Mouse (Mus musculus) E14TG2a.4 (cell line): Measurements from ENCODE around the gene Dact3.
A peak's percentile ranks its signal among the peaks of the same experiment; 100 is the strongest.

ENCODE experiments used
- H3K27me3 ChIP-seq: 2 replicates; pipeline ENCODE4 v1.6.1; 2014; ENCODE audit warnings: low read length, control low read depth; ENCODE audit not compliant: insufficient read depth
- H3K36me3 ChIP-seq: 2 replicates; pipeline ENCODE4 v1.6.1; 2014; ENCODE audit warnings: low read length, control low read depth; ENCODE audit not compliant: insufficient read depth
- H3K4me1 ChIP-seq: replicated peaks from 2 replicates; pipeline ENCODE4 v1.6.1; 2014; ENCODE audit warnings: low read depth, low read length, control low read depth
- H3K4me3 ChIP-seq: replicated peaks from 2 replicates; pipeline ENCODE4 v1.5.1; 2014; ENCODE audit warnings: mild to moderate bottlenecking, low read length
- H3K9me3 ChIP-seq: 2 replicates; pipeline ENCODE4 v1.6.1; 2014; ENCODE audit warnings: low read length, control low read depth
- CTCF ChIP-seq: conservative IDR thresholded peaks from 2 replicates; pipeline ENCODE4 v1.5.1; 2014; ENCODE audit warnings: low read length
- NANOG ChIP-seq: IDR thresholded peaks from 2 replicates; pipeline ENCODE4 v1.6.1; 2014; ENCODE audit warnings: borderline replicate concordance, low read length, mixed read lengths
- POU5F1 ChIP-seq: IDR thresholded peaks from 2 replicates; pipeline ENCODE4 v1.6.1; 2014; ENCODE audit warnings: low read length, borderline replicate concordance

The Dact3 gene

DNA sequence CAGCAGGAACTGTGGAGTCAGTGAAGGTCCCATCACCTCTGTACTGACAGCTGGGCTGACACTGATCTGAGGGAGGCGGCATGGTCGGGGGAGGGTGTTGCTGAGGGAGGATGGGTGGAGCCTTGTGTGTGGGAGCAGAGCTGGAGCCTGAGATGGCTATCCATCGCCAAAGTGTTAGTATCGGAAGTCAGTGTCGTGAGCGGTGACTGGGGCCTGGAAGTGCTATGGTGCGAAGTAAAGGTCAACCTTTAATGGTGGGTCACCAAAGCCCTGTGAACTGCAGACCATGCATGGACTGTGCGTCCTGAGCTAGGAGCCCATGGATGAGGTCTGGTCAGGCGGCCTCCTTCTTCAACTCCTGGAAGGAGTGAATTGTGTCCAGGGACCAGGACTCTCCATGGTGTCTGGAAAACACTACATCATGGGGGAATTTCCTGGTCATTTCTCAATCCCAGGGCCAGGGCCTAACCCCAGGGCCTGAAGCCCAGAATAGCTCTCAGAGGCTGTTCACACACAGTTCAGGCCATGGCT lies 30.4 kb downstream of the Dact3 start:
- Histone ChIP-seq H3K4me3 (no peak overlapping the region), H3K4me1 (peaks cover 76% of the 10 kb centered on the region), H3K27me3 (peaks cover 47% of the 10 kb centered on the region), H3K36me3 (no peaks in the 10 kb centered on the region), H3K9me3 (no peaks in the 10 kb centered on the region)
- TF ChIP-seq NANOG = no peak
- no peak for TF ChIP-seq POU5F1
- TF ChIP-seq CTCF = no peak

DNA sequence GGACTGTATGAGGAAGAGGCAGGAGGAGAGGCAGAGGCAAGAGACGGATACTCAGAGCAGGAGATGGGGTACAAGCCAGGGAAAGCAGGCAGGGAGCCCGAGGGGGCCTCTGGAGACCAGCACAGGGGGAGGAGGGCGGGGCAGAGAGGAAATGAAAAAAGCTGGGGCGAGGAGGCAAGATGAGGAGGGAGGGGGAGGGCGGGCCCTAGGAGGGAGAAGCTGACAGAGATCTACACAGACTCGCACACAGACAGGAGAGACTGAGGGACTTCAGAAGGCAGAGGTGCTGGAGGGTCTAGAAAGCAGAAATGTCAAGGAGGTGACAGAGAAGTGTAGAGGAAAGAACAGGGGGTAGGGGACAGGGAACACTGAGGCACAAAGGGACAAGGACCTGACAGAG lies 31.2 kb downstream of the Dact3 start, which contains the start of gene Ptgir:
Ptgir (plus strand) TSS at position 210 of the 400 bp plus-strand sequence.
- peaks cover 69% of the 10 kb centered on the region for H3K4me1 ChIP-seq
- no peaks in the 10 kb centered on the region for H3K9me3 ChIP-seq
- peak within 1 kb of the TSS; percentile 67 for H3K4me3 ChIP-seq
- peaks cover 47% of the 10 kb centered on the region for H3K27me3 ChIP-seq
- TF ChIP-seq CTCF (no peak), NANOG (no peak), POU5F1 (no peak)
- H3K36me3 ChIP-seq = no peaks in the 10 kb centered on the region

DNA sequence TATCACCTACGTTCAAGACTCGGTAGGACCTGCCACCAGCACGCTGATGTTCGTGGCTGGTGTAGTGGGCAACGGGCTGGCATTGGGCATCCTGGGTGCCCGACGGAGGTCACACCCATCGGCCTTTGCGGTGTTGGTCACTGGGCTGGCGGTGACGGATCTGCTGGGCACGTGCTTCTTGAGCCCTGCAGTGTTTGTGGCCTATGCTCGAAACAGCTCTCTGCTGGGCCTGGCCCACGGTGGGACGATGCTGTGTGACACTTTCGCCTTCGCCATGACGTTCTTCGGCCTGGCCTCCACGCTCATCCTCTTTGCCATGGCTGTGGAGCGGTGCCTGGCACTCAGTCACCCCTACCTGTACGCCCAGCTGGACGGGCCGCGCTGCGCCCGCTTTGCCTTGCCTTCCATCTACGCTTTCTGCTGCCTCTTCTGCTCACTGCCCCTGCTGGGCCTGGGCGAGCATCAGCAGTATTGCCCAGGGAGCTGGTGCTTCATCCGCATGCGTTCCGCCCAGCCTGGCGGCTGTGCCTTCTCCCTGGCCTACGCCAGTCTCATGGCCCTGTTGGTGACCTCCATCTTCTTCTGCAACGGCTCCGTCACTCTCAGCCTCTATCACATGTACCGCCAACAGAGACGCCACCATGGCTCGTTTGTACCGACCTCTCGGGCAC lies 31.9 kb downstream of the Dact3 start:
- no peaks in the 10 kb centered on the region for H3K9me3 ChIP-seq
- peaks cover 62% of the 10 kb centered on the region for H3K4me1 ChIP-seq
- TF ChIP-seq CTCF (no peak), POU5F1 (no peak), NANOG (no peak)
- peak overlapping the region; percentile 67 for H3K4me3 ChIP-seq
- H3K36me3 ChIP-seq = no peaks in the 10 kb centered on the region
- peaks cover 47% of the 10 kb centered on the region for H3K27me3 ChIP-seq

DNA sequence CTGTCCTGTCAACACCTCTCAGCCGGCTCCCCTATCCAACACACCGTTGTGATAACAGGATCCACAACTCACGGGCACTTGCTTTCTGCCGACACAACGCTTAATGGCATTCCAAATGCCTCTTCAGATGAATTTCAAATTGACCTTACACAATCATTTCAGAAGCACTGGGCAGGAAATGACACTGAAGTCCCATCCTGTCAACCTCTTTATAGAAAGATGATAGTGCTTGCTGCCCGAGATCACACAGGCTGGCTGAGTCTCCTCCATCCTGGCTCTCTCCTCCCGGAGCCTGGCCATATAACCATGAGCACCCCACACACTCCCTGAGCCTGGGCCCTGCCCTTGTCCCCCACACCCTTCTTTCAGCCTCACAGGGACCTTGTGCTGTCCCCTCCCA lies 32.7 kb downstream of the Dact3 start:
- Histone ChIP-seq H3K36me3 (no peaks in the 10 kb centered on the region), H3K9me3 (no peaks in the 10 kb centered on the region), H3K4me3 (no peak overlapping the region), H3K4me1 (peaks cover 57% of the 10 kb centered on the region), H3K27me3 (peaks cover 47% of the 10 kb centered on the region)
- TF ChIP-seq POU5F1 = no peak
- no peak for TF ChIP-seq NANOG
- TF ChIP-seq CTCF = no peak

DNA sequence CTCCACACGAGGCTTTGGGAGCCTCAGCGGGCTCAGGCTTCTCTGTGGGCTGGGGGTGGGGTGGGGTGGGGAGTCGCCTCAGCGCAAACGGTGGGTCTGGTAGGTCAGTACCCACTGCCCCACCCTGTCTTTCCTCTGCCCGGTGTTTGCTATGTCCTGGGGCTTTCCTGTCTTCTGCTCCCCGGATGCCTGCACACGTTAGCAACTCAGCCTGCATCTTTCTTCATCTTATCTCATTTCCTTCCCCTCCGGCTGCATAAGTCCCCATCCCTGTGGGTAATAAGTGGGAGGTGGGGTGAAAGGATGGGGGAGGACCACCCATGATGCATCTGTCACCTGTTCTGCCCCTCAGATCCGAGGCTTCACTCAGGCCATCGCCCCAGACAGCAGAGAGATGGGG lies 33.2 kb downstream of the Dact3 start:
- peaks cover 46% of the 10 kb centered on the region for H3K27me3 ChIP-seq
- H3K4me3 ChIP-seq = no peak overlapping the region
- no peaks in the 10 kb centered on the region for H3K36me3 ChIP-seq
- no peak for TF ChIP-seq CTCF
- TF ChIP-seq POU5F1 = no peak
- TF ChIP-seq NANOG = no peak
- H3K4me1 ChIP-seq = peaks cover 56% of the 10 kb centered on the region
- H3K9me3 ChIP-seq = no peaks in the 10 kb centered on the region

DNA sequence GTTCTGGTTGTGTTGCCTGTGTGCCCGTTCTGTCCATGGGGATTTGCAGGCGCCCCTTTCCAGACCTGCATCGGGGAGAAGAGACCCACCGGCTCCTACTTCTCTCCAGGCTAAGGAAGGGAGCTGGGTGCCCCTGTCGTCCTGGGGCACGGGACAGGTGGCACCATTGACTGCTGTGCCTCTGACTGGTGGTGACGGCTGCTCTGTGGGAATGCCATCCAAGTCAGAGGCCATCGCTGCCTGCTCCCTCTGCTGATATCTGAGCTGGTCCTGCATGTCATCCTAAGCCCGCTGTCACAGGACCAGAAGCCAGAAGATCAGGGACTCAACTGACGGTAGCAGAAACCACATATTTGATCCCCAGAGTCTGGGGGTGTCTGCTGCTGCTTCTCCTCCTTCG lies 33.7 kb downstream of the Dact3 start:
- H3K4me1 ChIP-seq = peaks cover 52% of the 10 kb centered on the region

DNA sequence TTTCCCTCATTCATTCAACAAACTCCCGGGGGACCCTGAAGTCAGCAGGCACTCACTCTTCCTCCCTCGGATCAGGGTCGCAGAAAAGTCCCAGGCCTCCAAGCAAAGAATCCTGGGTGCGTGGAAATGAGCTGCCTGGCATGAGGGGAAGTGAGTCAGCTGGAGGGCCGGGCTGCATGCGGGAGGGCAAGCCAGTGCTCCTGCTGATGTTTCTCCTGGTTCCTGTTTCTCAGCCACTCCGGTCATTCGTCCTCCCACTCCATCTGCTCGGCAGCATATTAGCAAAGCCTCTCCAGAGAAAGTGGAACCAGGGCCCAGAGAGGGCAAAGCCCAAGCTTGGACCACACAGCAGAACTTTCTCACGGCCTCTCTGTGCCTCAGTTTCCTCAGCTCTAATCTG lies 34.8 kb downstream of the Dact3 start:
- Histone ChIP-seq H3K36me3 (peaks cover 5% of the 10 kb centered on the region), H3K27me3 (peaks cover 41% of the 10 kb centered on the region), H3K4me1 (peaks cover 55% of the 10 kb centered on the region), H3K4me3 (no peak overlapping the region), H3K9me3 (no peaks in the 10 kb centered on the region)
- TF ChIP-seq POU5F1 (no peak), NANOG (no peak), CTCF (no peak)

More for the DNA sequence above, 33.7 kb downstream of the Dact3 start:
- H3K27me3 ChIP-seq = peaks cover 41% of the 10 kb centered on the region
- H3K4me3 ChIP-seq = no peak overlapping the region
- TF ChIP-seq POU5F1 (no peak), NANOG (no peak)
- H3K36me3 ChIP-seq = no peaks in the 10 kb centered on the region
- H3K9me3 ChIP-seq = no peaks in the 10 kb centered on the region

DNA sequence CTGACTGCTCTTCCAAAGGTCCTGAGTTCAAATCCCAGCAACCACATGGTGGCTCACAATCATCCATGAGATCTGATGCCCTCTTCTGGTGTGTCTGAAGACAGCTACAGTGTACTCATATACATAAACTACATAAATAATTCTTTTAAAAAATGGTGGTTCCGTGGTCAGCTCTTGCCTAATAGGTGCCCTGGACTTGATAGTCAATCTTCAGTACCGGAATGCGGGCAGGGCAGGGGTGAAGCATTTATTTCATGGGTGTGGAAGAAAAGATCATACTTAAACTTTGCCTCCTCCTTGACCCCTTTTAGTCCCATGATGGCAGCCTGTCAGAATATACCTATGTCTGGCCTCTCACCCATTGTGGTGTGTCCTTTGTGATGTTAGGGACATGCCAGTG lies 36.8 kb downstream of the Dact3 start:
- peaks cover 32% of the 10 kb centered on the region for H3K27me3 ChIP-seq
- H3K36me3 ChIP-seq = peaks cover 25% of the 10 kb centered on the region
- peaks cover 56% of the 10 kb centered on the region for H3K4me1 ChIP-seq
- H3K9me3 ChIP-seq = no peaks in the 10 kb centered on the region
- H3K4me3 ChIP-seq = no peak overlapping the region
- TF ChIP-seq CTCF = no peak
- no peak for TF ChIP-seq POU5F1
- no peak for TF ChIP-seq NANOG

DNA sequence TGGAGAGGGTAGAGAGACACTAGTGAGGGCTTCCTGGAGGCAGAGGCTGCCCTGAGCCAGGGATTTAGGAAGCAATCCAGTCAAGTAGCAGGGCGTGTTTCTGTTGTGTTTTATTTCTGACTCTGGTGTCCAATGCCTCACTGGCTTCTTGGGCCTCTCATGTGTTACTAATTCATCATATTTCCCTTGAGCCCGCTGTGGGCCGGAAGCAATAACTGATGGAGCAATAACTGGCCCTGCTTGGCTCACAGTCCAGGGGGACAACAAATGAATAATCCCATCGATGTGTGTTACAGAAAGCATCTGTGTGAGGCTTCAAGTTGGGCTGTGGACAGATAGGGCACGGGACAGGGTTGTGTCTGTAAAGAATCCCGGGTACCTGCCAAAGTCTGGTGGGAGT lies 37.2 kb downstream of the Dact3 start:
- Histone ChIP-seq H3K36me3 (peaks cover 29% of the 10 kb centered on the region), H3K9me3 (no peaks in the 10 kb centered on the region), H3K4me3 (no peak overlapping the region), H3K27me3 (peaks cover 27% of the 10 kb centered on the region), H3K4me1 (peaks cover 56% of the 10 kb centered on the region)
- TF ChIP-seq POU5F1 (no peak), NANOG (no peak), CTCF (no peak)
